Mouse (Mus musculus) embryo, embryonic 11 days (tissue): ENCODE data around the gene Rcor1.
"Not testable (repeated sequence)": the region's sequence is repeated elsewhere in the genome, so short reads cannot be mapped to it uniquely, and the experiment has no call there.

Experiments used
- DNase-seq: peaks from one replicate; pipeline ENCODE4 v3.0.0-alpha.2; 2015

Gene Rcor1

DNA sequence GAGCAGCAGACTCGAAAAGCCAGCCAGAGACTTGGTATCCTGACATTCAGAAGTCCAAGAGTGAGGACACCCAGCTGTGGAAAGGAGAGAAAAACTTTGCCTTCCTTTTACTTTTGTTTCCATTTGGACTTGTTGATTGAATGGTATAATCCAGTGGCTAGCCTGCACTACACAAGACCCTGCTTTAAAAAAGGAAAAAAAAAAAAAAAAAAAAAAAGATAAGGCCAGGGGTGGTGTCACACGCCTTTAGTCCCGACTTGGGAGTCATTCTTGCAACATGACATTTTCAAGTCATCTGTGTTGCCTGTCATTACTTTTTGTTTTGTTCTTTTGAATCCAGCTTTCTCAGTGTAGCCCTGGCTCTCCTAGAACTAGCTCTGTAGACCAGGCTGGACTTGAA lies 17.6 kb upstream of the Rcor1 start:
- no peak for DNase-seq

DNA sequence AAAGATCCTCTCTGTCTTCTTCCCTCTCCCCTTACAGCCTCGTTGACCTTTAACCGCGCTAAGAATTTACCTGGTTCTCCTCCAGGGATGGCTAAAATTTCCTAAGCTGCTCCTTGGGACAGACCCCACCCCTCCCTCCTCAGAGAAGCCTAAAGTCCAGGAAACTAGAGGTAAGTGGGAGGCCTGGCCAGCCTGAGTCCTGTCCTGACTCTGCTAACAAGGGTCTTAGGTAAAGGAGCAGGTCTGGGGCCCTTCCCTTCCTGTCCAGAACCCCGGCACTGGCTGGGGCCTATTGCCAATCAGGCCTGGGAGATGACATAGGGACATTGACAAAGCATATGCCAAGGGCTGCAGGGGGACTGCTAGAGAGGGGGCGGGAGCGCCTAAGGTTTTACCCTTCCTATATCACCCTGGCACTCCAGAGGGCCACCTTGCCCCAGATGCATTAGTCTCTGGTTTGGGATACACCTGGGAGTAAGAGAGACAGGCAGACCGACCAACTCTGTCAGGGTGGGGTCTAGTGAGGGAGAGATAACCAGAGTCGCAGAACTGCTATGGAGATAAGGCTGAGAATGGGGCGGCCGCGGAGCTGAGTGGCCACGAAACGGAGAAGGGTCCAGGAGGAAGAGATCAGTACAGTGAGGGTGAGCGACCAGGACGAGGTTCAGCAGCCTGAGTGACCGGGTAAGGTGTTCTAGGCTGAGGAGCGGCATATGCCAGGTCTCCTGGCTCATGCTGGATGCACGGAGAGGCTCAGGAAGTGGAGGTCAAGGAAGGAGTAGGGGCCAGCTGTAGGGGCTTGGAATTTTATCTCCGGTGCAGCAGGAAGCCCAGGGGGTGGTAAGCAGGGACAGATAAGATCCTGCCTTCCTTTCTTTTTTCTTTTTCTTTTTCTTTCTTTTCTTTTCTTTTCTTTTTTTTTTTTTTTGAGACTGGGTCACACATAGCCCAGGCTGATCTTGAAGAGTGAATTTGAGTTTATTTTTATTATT lies 10.7 kb upstream of the Rcor1 start:
- no peak for DNase-seq

DNA sequence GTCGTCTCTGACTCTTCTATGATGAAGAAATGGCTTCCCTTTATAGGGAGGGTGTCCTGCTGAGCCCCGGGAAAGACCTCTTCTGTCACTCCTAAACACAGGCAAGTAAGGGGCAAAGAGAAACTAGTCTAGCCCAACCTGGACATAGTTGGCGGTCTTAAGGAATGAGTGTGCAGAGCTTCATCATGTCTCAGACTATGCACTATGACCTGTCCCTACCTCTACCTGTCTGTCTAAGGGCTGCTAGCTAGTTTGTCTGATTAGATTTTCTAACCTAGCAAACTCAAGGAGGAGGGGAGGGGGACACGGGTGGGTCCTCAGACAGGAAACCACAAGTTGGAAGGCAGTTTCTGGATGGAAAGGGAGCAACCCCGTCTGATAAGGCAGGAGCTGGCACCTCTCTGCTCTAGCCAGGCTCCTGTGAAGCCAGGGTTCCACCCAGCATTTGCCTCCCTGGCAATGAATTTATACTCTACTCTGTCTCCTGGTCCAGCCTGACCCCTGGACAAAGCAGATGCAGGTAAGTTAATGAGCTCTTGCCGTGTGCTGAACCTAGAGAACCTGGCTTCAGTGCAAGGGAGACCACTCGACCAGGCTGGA lies 9.8 kb upstream of the Rcor1 start:
- DNase-seq, result no peak

DNA sequence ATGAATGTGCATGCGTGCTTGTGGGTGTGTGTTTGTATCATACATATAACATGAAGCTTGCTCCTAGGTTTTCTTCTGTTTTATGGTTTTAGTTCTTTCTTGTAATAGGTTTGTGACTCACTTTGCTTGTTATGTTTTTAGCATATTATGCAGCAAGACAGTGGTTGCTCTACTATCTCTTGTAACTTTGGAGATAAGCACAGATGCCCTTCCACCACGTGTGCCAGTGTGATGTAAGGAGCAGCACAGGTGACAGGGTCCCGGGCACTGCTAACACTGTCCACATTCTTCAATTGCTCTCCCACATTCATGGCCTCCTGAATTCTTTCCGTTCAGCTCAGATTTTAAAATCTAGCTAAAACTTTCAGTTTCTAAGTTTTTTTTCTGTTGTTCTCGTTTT lies 6.3 kb upstream of the Rcor1 start:
- no peak for DNase-seq

DNA sequence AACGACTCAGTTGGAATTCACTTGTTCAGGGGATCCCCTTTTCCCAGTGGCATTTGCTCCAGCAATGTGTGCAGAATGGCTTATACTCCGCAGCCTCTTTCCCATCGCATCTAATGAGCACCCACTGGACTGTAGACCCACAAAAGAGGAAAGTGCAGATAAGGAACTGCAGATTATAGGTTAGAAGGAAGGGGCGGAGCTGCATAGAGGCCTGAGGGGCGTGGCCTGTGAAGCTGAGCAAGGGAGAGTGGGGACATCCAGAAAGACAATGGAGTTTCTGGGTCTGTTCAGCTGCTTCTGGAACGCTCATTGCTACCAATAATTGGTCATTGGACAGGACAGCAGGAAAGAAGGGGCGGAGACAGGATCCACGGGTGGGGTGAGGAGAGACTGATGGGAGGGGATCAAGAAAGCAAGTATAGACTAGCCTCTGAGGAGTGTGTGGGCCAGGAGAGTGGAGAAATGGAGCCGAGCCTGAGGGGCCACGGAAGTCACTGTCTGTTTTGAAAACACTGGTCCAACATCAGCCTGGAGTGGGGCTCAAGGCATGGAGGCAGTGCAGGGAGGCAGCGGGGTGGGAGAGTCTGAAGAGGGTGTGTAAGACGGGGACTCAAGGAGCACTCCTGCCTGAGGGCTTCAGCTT lies 3.8 kb upstream of the Rcor1 start:
- peak; percentile 22 for DNase-seq

DNA sequence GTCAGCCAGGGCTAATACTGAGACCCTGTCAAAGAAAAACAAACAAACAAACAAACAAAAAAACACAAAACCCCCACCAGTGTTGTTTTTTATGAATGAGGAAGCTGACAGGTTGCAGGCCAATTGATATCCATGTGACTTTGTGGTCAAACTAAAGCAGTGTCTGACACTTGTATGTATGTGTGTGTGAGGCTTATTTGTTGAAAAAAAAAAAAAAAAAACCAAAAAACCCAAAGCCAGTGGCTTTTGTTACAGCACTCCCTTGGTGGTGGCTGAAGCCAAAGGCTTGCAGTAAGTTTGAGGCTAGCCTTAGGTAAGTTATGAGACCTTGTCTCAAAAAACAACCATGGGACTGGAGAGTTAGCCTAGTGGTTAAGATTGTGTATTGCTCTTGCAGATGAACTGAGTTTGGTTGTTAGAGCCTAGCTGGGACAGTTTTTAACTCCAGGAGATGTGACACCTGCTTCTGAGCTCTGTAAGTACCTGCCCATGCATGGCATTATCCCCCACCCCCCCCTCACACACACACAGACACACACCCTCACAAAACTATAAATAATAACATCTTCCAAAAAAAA lies 2.9 kb upstream of the Rcor1 start:
- no peak for DNase-seq

DNA sequence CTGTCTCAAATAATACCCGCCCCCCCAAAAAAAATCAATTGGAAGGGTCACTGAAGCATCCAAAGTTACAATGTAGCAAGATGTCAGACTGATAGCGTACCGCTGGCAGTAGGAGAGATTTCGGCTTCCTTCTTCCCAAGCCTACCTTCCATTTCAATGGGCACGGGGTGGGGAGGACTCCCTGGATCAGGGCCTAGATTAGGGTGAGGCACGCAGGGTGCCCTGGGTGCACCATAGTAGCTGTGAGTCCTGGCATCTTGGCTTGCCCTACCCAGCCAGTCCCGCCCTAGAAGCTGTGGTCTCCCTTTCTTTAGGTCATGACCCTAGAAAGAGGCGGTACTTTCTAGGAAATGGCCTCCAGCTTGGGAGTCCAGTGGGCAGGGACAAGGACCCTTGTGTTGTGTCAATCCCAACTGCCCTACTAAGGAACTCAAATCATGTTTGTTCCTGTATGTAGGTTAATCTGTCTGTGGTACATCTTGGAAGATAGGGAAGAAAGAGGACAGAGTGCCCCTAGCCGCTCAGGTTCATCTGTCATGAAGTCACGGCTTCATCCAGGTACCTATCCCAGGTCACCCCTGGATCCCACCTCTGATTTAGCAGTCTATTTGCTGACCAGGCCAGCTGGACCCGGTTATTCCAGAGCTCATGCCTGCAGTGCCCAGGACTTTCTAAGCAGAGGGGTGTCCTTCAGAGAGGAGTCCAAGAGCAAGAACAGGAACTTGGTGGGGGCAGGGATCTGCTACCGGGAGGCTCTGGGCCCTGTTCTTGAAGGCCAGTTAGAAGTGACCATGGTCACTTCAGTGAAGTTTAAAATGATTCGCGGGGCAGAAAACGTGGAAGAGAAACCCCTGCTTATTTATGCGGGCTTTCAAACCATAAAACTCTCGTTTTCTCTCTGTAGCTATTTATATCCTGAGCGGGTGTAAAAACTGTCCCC lies 1.6 kb upstream of the Rcor1 start:
- DNase-seq, result peak; percentile 54

DNA sequence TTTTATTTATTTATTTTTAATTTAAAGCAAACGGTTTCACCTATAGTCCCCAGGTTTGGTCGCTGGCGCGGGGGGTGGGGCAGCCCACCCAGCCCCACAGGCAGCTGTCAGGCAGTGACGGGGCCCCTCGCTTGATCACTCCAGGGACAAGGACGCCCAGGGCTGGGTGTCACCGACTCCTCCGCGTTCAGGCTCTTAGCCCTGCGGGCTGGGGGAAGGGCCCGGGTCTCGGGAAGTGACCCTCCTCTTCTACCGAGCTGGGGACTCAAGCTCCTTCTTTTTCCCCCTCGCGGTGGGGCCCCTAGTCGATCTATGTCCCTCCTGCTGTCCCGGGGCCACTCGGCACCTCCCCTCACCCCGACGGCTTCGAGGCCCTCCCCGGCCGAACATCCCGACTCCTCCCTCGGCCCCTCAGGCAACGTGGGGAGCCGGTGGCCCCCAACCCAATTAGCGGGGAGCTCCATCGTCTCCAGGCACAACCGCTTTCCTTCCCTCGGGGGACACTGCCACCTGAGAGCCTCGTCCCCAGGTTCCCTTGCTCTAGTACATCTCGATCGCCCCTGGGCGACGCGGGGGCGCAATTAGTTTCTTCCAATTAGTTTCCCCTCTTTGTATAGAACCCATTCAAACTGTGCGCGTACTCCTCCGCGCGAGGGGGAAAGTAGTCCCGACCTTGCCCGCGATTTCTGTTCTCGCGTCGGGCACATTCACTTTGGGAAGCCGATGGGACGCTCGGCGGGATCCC lies 748 bp upstream of the Rcor1 start:
- DNase-seq, result peak; percentile 85

DNA sequence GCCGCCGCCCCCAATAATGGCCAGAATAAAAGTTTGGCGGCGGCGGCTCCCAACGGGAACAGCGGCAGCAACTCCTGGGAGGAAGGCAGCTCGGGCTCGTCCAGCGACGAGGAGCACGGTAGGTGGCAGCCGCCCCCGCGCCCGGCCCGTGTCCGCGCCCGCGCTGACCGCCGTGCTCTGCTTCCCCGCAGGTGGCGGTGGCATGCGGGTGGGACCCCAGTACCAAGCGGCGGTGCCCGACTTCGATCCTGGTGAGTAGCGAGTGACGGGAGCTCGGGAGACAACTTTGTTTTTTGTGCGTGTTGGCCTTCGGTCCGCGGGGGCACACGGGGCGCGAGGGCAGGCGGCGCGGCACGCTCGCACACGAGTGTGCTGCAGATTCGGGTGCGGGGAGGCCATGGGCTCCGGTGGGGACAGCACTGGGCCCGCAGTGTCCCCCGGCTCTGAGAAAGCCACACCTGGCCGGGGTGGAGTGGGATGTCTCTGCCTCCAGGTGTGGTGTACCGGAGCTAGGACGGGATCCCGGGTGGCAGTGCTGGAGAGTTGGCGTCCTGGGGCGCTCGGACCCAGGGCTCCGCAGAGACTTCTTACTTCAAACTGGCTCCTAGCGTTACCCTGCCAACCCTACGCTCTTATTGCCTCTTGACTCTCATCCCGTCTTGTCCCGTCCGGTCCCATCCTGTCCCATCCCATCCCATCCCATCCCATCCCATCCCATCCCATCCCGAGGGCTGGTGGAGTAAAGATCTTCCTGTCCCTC lies 800 bp downstream of the Rcor1 start:
- peak; percentile 50 for DNase-seq

DNA sequence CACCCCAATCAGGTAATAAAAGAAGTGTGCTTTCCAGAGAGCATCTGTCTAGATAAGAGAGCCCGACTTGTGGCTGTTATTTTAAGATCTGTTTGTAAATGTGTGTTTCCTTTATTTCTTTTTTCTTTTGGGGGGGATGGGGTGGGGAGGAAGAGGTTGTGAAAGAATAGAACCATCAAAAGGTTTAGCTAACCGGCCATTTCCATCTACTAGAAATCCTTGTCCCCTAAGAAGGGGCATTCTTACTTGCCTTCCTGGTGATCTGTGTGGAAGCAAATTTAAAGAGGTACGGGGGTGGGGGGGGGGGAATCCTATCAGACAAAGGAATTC lies 1.3 kb downstream of the Rcor1 start:
- DNase-seq, result no peak

DNA sequence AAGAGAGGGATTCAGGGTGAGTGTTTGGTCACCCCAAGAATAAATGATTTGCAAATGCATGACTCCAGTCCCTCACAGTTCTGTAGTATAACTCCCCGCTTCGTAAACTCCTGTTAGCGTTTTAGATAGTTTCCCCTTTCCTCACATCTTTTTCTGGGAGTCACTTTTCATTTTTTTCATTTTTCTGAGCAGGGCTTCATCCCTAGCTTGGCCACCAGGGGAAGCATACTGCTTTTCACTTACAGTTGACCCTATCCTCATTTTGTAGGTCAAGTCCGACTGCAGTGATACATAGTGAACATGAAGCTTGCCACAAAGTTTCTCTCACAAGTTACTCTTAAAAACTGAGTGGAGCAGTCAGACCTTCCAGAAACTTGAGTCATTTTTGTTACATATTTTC lies 2.0 kb downstream of the Rcor1 start:
- DNase-seq, result peak; percentile 63

DNA sequence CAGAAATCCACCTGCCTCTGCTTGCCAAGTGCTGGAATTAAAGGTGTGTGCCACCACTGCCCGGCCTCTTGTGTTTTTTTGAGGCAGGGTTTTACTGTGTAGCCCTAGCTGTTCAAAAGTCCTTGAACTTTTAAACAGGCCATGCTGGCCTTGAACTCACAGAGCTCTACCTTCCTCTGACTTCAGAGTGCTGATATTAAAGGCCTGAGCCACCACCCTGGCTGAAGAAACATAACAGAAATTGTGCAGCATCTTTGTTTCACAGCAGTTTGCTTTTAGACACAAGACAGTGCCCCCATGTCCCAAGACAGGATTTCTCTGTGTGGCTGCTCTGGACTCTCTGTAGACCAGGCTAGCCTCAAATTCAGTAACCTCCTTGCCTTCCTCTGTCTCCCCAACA lies 3.2 kb downstream of the Rcor1 start:
- no peak for DNase-seq

DNA sequence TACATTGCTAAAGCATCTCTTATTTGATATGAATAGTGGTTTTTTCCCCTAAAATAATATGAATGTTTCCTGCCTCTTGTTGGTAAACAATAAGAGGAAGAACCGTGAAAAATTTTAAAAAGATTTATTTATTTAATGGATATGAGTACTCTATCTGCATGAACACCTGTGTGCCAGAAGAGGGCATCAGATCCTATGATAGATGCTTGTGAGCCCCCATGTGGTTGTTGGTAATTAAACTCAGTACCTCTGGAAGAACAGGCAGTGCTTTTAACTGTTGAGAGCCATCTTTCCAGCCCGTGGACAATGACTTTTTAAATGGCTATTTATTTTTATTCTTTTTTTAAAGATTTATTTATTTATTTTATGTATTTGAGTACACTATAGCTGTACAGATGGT lies 5.7 kb downstream of the Rcor1 start:
- no peak for DNase-seq

DNA sequence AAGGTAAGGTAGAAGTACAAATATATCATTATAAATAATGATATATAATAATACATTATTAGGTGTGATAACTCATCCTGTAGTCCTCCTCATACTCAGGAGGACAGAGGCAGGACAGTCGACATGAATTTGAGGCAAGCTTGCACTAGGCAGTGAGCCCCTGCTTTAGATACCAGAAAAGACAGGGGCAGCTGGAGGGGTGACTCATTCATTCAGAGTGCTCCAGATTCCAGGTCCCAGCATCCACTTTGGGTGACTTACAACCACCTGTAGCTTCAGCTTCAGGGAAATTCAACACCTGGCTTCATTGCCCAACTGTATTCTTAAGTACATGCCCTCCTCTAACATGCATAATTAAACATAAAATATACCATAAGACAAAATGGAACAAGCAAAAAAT lies 7.7 kb downstream of the Rcor1 start:
- no peak for DNase-seq

DNA sequence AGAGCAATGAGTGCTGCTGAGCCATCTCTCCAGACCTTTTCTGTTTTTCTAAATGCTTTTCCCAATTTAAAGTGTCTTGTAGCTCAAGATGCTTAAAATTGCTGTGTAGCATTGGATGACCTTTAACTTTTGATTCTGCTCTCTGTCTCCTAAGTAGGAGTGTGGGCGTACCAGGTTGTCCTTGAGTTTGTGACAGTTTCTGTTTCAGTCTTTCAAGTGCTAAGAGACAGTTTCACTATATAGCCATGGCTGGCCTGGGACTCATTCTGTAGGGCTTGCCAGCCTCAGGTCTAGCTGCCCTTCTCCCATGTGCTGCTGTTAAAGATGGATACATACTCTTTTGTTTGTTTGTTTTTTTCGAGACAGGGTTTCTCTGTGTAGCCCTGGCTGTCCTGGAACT lies 9.1 kb downstream of the Rcor1 start:
- DNase-seq, result no peak

DNA sequence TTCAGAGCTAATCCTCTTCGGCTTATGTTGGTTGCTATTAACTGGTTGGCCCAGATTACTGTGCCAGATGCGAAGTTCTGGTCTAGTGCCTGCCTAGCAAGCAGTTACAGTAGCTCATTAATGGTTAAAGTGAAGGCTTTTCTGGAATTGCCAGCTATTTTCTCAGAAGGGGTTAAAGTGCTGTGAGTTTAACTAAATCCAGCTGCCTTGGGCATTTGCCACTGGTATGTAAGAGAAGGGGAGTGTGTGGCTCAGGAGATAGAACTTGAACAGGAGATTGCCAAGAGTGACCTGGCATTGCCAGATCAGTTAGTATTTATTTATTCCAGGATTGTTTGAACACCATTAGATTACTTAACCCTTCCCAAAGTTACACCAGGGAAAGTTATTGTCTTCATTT lies 11.1 kb downstream of the Rcor1 start:
- DNase-seq, result no peak

DNA sequence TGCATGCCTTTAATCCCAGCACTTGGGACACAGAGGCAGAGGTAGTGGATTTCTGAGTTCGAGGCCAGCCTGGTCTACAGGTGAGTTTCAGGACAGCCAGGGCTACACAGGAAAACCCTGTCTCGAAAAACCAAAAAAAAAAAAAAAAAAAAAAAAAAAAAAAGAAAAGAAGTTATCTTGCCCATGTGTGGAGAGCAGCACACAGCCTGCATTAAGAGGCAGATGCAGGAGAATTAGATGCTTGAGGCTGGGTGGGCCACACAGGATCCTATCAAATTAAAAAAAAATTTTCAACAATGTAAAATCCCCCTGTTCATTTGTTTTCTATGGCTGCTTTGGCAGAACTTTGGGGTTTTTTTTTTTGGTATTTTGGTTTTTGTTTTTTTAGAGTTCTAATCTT lies 24.2 kb downstream of the Rcor1 start:
- DNase-seq, result no peak

DNA sequence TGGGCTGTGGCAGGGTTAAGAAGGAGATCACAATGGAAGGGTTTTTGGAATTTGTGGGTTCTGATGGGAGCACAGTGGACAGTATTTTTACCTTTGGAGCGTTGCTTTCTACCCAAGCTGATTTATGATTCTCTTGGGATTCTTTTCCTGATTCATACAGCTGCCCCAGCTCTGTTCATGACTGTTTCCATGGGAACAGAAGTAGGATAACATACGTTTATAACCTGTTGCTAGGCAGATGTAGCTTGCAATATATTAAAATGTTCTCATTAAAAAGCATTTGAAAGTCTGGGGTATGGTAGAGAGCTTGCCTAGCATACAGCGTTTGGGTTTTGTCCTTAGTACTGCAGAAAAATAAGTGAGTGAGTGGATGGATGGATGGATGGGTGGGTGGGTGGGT lies 25.1 kb downstream of the Rcor1 start:
- DNase-seq, result no peak

DNA sequence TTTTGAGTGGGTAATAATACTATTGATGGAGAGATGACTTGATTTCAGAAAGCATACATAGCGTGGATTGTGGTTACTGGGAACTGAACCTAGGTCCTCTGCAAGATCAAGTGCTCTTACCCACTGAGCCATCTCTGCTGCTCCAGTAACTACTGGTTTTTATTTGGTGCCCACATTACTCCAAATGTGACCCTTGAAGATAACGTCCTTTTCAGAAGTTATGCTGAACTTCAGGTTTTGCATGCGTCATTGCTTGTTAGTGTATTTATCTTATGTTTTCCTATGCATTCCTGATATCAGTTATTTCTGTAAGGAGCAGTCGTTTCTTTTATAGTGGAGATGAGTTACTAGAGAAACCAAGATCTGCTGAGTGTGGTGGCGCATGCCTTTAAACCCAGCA lies 26.2 kb downstream of the Rcor1 start:
- DNase-seq, result no peak

DNA sequence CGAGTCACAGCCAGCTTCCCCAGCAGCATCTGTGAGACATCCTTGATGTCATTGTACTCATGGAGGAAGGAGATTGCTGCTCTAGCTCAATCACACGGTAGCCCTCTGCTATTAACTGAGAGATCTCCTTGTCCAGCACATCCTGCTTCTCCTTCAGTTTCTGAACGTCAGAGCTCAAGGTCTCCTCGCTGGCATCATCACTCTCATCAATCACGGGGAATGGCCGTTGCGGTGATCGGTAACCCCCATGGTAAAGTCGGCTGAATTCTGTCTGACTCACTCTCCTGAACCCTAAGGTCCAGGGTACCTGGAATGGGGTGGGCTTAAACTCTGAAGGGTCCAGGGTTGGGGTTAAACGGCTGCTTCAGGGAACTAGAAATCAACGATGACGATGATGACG lies 28.7 kb downstream of the Rcor1 start:
- DNase-seq, result no peak

DNA sequence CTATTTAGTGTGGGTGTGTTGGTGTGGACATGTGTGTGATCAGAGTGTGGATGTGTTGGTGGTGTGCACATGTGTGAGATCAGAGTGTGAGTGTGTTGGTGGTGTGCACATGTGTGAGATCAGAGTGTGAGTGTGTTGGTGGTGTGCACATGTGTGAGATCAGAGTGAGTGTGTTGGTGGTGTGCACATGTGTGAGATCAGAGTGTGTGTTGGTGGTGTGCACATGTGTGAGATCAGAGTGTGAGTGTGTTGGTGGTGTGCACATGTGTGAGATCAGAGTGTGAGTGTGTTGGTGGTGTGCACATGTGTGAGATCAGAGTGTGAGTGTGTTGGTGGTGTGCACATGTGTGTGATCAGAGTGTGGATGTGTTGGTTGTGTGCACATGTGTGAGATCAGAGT lies 30.1 kb downstream of the Rcor1 start:
- not testable (repeated sequence) for DNase-seq
